Mouse (Mus musculus): ENCODE results near the gene Malsu1.

GRCm38 (mm10) chr6:49132352-49133090 lies 58.9 kb downstream of the Malsu1 start:
- TF ChIP-seq POLR2A (IDR thresholded peaks at IDR 0.05; ENCODE audit: borderline replicate concordance, extremely low read depth, low read depth, low read length) (no peak), CTCF (IDR thresholded peaks at IDR 0.05; ENCODE audit: insufficient read depth, low read length) (no peak)
